Mouse (Mus musculus) intestine, postnatal 0 days (tissue): ENCODE results near the gene Pdzd2. TPM values are rescaled to one million over a fixed set of nuclear protein-coding genes. Genes with fewer than 3 reads are reported as not detected.

Experiments used
- ATAC-seq: fragments of 200-750 bp; cut with Nextera tagmentation; 2 replicates; pipeline ENCODE4 v1.8.0; 2017; ENCODE audit warnings: mild to moderate bottlenecking, moderate TSS enrichment, moderate library complexity
- H3K27ac ChIP-seq: fragments of 300-500 bp; sonication (generic); 2 replicates; pipeline ENCODE4 v1.5.1; 2014; ENCODE audit warnings: mild to moderate bottlenecking, low read depth, low read length, moderate library complexity
- H3K27me3 ChIP-seq: fragments of 300-500 bp; sonication (generic); replicated peaks from 2 replicates; pipeline ENCODE4 v1.6.1; 2014; ENCODE audit warnings: low read length, mixed read lengths; ENCODE audit not compliant: control insufficient read depth, insufficient read depth
- H3K36me3 ChIP-seq: fragments of 300-500 bp; sonication (generic); 2 replicates; pipeline ENCODE4 v1.6.1; 2014; ENCODE audit warnings: mild to moderate bottlenecking, moderate library complexity; ENCODE audit not compliant: control insufficient read depth, insufficient read depth
- H3K4me1 ChIP-seq: fragments of 300-500 bp; sonication (generic); replicated peaks from 2 replicates; pipeline ENCODE4 v1.6.1; 2014; ENCODE audit warnings: antibody characterized with exemption, low read length, mixed read lengths; ENCODE audit not compliant: control insufficient read depth, insufficient read depth
- H3K4me2 ChIP-seq: fragments of 300-500 bp; sonication (generic); replicated peaks from 2 replicates; pipeline ENCODE4 v1.6.1; 2014; ENCODE audit warnings: low read depth, mild to moderate bottlenecking, moderate library complexity
- H3K4me3 ChIP-seq: fragments of 300-500 bp; sonication (generic); 2 replicates; pipeline ENCODE4 v1.5.1; 2014; ENCODE audit warnings: low read depth, low read length
- H3K9ac ChIP-seq: fragments of 300-500 bp; sonication (generic); 2 replicates; pipeline ENCODE4 v1.6.1; 2014; ENCODE audit warnings: mild to moderate bottlenecking, low read depth, low read length
- H3K9me3 ChIP-seq: fragments of 300-500 bp; sonication (generic); 2 replicates; pipeline ENCODE4 v1.6.1; 2016; ENCODE audit warnings: mixed run types; ENCODE audit not compliant: control insufficient read depth
- CTCF ChIP-seq: sonication (generic); IDR thresholded peaks from 2 replicates; pipeline ENCODE4 v1.5.1; 2016; ENCODE audit warnings: low read depth, mild to moderate bottlenecking, control low read depth, antibody characterized with exemption, moderate library complexity
- WGBS: fragments of 180-500 bp; shearing (Covaris S2); extraction: QIAGEN DNeasy Blood & Tissue Kit; methylation state at CpG from one replicate; pipeline ENCODE4 v1.1.7; 2014; 5-methylcytosine and 5-hydroxymethylcytosine counted together
- polyA plus RNA-seq: library from polyadenylated mRNA; unstranded; fragments of >200 nt; fragmentation: Nextera tagmentation; extraction: Ambion mirVana; gene quantifications from 2 replicates; pipeline ENCODE4 v1.2.1, GENCODE M21; 2015

Gene Pdzd2
- polyA plus RNA-seq, 1 experiment from 2014 or later: 10.1 TPM

- 60% methylated on average over 8 of the region's 8 CpGs for WGBS
- Histone ChIP-seq H3K4me2 (no peak overlapping the region), H3K27ac (no peak overlapping the region), H3K9me3 (no peaks in the 10 kb centered on the region), H3K4me1 (no peaks in the 10 kb centered on the region), H3K27me3 (no peaks in the 10 kb centered on the region), H3K4me3 (no peak overlapping the region), H3K36me3 (no peaks in the 10 kb centered on the region), H3K9ac (no peak overlapping the region)
- no peak for TF ChIP-seq CTCF
- no peak for ATAC-seq
Measured at GRCm38 (mm10) chr15:12565281-12565680, 174.4 kb downstream of the Pdzd2 start.

DNA sequence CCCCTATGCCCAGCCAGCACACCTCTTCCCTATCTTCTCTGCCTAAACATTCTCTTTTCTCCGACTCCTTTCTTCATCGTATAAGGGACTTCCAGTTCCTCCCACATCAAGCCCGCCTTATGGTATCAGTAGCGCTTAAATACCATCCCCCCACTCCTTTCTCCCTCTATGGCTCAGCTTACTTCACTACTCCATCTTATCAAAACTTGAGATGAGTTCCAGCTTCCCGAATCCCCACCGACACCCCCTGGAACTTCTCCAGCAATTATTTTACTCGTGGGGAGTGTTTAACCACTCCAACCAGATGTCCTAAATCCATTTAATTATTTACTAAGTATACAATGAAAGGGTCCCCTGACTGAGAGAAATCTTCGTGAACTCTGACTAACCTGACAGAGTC, 179.2 kb downstream of the Pdzd2 start:
- H3K27me3 ChIP-seq: no peaks in the 10 kb centered on the region
- H3K36me3 ChIP-seq: no peaks in the 10 kb centered on the region
- H3K4me1 ChIP-seq: no peaks in the 10 kb centered on the region
- 16% methylated on average over 8 of the region's 8 CpGs for WGBS
- H3K27ac ChIP-seq: no peak overlapping the region
- no peak overlapping the region for H3K4me2 ChIP-seq
- no peak for TF ChIP-seq CTCF
- H3K9ac ChIP-seq: no peak overlapping the region
- H3K4me3 ChIP-seq: no peak overlapping the region
- no peaks in the 10 kb centered on the region for H3K9me3 ChIP-seq
- ATAC-seq: no peak

- no peak overlapping the region for H3K27ac ChIP-seq
- no peaks in the 10 kb centered on the region for H3K27me3 ChIP-seq
- H3K4me2 ChIP-seq: no peak overlapping the region
- H3K36me3 ChIP-seq: no peaks in the 10 kb centered on the region
- WGBS: 85% methylated on average over 11 of the region's 11 CpGs
- H3K9ac ChIP-seq: no peak overlapping the region
- no peaks in the 10 kb centered on the region for H3K4me1 ChIP-seq
- TF ChIP-seq CTCF: no peak
- H3K4me3 ChIP-seq: no peak overlapping the region
- no peaks in the 10 kb centered on the region for H3K9me3 ChIP-seq
- no peak for ATAC-seq
Measured at GRCm38 (mm10) chr15:12557663-12558436, 181.9 kb downstream of the Pdzd2 start.

DNA sequence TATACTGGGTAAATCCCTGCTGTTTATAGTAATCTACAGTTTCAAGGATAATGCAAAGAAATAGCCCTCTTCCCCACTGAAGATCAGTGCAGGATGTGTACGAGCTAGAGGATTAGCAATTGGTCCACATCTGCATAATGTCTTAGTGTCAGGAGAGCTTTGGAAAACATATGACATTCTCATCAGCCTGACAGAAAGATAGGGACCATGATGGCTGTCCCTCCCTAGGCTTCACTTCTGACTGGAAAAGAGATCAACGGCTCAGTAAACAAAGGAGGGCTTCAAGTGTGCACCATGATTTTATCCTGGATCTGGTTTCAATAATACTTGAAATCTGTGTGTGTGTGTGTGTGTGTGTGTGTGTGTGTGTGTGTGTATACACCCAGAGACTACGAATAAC, 186.5 kb downstream of the Pdzd2 start:
- no peak for ATAC-seq
- Histone ChIP-seq H3K4me2 (no peak overlapping the region), H3K27ac (no peak overlapping the region), H3K4me1 (no peaks in the 10 kb centered on the region), H3K9me3 (no peaks in the 10 kb centered on the region), H3K9ac (no peak overlapping the region), H3K36me3 (no peaks in the 10 kb centered on the region), H3K27me3 (no peaks in the 10 kb centered on the region), H3K4me3 (no peak overlapping the region)
- WGBS: 57% methylated on average over 3 of the region's 3 CpGs
- no peak for TF ChIP-seq CTCF

GRCm38 (mm10) chr15:12550919-12551318, 188.8 kb downstream of the Pdzd2 start:
- Histone ChIP-seq H3K4me2 (no peak overlapping the region), H3K4me3 (no peak overlapping the region), H3K9ac (no peak overlapping the region), H3K36me3 (no peaks in the 10 kb centered on the region), H3K4me1 (no peaks in the 10 kb centered on the region), H3K9me3 (no peaks in the 10 kb centered on the region), H3K27me3 (no peaks in the 10 kb centered on the region), H3K27ac (no peak overlapping the region)
- no peak for ATAC-seq
- 52% methylated on average over 3 of the region's 3 CpGs for WGBS
- peak; percentile 52; the same call in 1 of the 2 replicates for TF ChIP-seq CTCF

DNA sequence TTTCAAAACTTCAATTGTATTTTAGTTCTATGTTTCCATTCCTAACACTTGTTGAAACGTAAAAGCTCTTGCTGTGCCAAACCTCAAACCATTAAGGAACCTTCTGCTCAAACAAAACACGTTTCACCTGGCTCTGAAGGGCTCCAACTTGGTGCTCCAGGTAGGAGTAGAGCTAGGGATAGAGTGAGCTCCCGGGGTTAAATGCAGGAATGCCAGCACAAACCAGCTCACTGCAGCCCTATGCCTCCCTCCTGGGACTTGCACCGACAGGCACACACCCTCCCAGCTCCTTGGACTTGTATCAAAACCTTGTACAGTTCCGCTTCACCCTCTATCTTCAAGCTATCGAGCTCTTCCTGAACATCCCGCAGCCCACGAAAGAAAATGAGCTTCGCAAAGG, 189.3 kb downstream of the Pdzd2 start:
- H3K9me3 ChIP-seq: no peaks in the 10 kb centered on the region
- H3K27ac ChIP-seq: no peak overlapping the region
- 56% methylated on average over 9 of the region's 9 CpGs for WGBS
- no peak overlapping the region for H3K4me3 ChIP-seq
- no peak overlapping the region for H3K9ac ChIP-seq
- TF ChIP-seq CTCF: no peak
- H3K36me3 ChIP-seq: no peaks in the 10 kb centered on the region
- no peaks in the 10 kb centered on the region for H3K27me3 ChIP-seq
- no peaks in the 10 kb centered on the region for H3K4me1 ChIP-seq
- ATAC-seq: no peak
- peak overlapping the region; percentile 90; the same call in 1 of the 2 replicates for H3K4me2 ChIP-seq
